Mouse (Mus musculus): ENCODE measurements around the gene Cux2. TPM values are rescaled to one million over a fixed set of nuclear protein-coding genes. Genes with fewer than 3 reads are reported as not detected.

Cux2 gene
- polyA plus RNA-seq, 1 experiment = 0.62 TPM

GRCm38 (mm10) chr5:122059060-122060017 is 9.4 kb upstream of the Cux2 start:
- no peak overlapping the region for H3K4me3 ChIP-seq
- H3K4me2 ChIP-seq (ENCODE audit: low read depth) = no peak overlapping the region
- peaks cover 69% of the 10 kb centered on the region for H3K27me3 ChIP-seq (ENCODE audit: control insufficient read depth, insufficient read depth, insufficient read length)
- H3K36me3 ChIP-seq (ENCODE audit: control insufficient read depth, insufficient read depth) = no peaks in the 10 kb centered on the region
- TF ChIP-seq TCF12 (IDR thresholded peaks at IDR 0.05; ENCODE audit: insufficient read depth, poor library complexity, severe bottlenecking) (no peak), MYOD1 (IDR thresholded peaks at IDR 0.05; ENCODE audit: control insufficient read depth in 1 of 3, insufficient read length in 2 of 3, low read depth in 2 of 3) (peak in 2 of 3 experiments; percentile 12 to 17), USF1 (IDR thresholded peaks at IDR 0.05; ENCODE audit: low read depth) (no peak)
- H3ac ChIP-seq (ENCODE audit: control insufficient read depth, insufficient read length) = no peak overlapping the region
- no peaks in the 10 kb centered on the region for H3K79me2 ChIP-seq (ENCODE audit: control insufficient read depth, insufficient read depth)

GRCm38 (mm10) chr5:122057622-122058021 is 7.7 kb upstream of the Cux2 start:
- no peak overlapping the region for H3K4me2 ChIP-seq (ENCODE audit: low read depth)
- H3K79me2 ChIP-seq (ENCODE audit: control insufficient read depth, insufficient read depth) = no peaks in the 10 kb centered on the region
- H3K36me3 ChIP-seq (ENCODE audit: control insufficient read depth, insufficient read depth) = no peaks in the 10 kb centered on the region
- TF ChIP-seq POLR2AphosphoS2 (IDR thresholded peaks at IDR 0.05; ENCODE audit: insufficient read length, low read depth) (no peak), TCF12 (IDR thresholded peaks at IDR 0.05; ENCODE audit: insufficient read depth, poor library complexity, severe bottlenecking) (no peak), POLR2A (IDR thresholded peaks at IDR 0.05; ENCODE audit: insufficient read length, low read depth) (no peak)
- no peak overlapping the region for H3ac ChIP-seq (ENCODE audit: control insufficient read depth, insufficient read length)
- peaks cover 61% of the 10 kb centered on the region for H3K27me3 ChIP-seq (ENCODE audit: control insufficient read depth, insufficient read depth, insufficient read length)
- no peak overlapping the region for H3K4me3 ChIP-seq

- Histone ChIP-seq H3K4me3 (no peak overlapping the region), H3K27me3 (ENCODE audit: control insufficient read depth, insufficient read depth, insufficient read length) (peaks cover 50% of the 10 kb centered on the region), H3ac (ENCODE audit: control insufficient read depth, insufficient read length) (no peak overlapping the region), H3K4me2 (ENCODE audit: low read depth) (no peak overlapping the region), H3K79me2 (ENCODE audit: control insufficient read depth, insufficient read depth) (no peaks in the 10 kb centered on the region), H3K36me3 (ENCODE audit: control insufficient read depth, insufficient read depth) (no peaks in the 10 kb centered on the region)
- TF ChIP-seq POLR2A (IDR thresholded peaks at IDR 0.05; ENCODE audit: insufficient read length, low read depth) = no peak
- TF ChIP-seq MYOD1 (IDR thresholded peaks at IDR 0.05; ENCODE audit: control insufficient read depth in 1 of 3, insufficient read length in 2 of 3, low read depth in 2 of 3) = no peak
- TF ChIP-seq MAX (IDR thresholded peaks at IDR 0.05; ENCODE audit: low read depth) = no peak
- TF ChIP-seq TCF12 (IDR thresholded peaks at IDR 0.05; ENCODE audit: insufficient read depth, poor library complexity, severe bottlenecking) = no peak
- TF ChIP-seq POLR2AphosphoS2 (IDR thresholded peaks at IDR 0.05; ENCODE audit: insufficient read length, low read depth) = no peak
- no peak for TF ChIP-seq E2F4 (IDR thresholded peaks at IDR 0.05; ENCODE audit: insufficient read depth)
- no peak for TF ChIP-seq USF1 (IDR thresholded peaks at IDR 0.05; ENCODE audit: low read depth)
Observed at GRCm38 (mm10) chr5:122056557-122056956, 6.7 kb upstream of the Cux2 start.

GRCm38 (mm10) chr5:122054130-122054843 is 4.4 kb upstream of the Cux2 start:
- TF ChIP-seq SRF (IDR thresholded peaks at IDR 0.05; ENCODE audit: control insufficient read depth, insufficient read length, low read depth) (no peak), MYOD1 (IDR thresholded peaks at IDR 0.05; ENCODE audit: control insufficient read depth in 1 of 3, insufficient read length in 2 of 3, low read depth in 2 of 3) (peak in 1 of 3 experiments; percentile 39), USF1 (IDR thresholded peaks at IDR 0.05; ENCODE audit: low read depth) (no peak), CEBPB (IDR thresholded peaks at IDR 0.05; ENCODE audit: insufficient read depth, poor library complexity, severe bottlenecking) (no peak)
- Histone ChIP-seq H3ac (ENCODE audit: control insufficient read depth, insufficient read length) (no peak overlapping the region), H3K79me2 (ENCODE audit: control insufficient read depth, insufficient read depth) (no peaks in the 10 kb centered on the region), H3K4me2 (ENCODE audit: low read depth) (peak overlapping the region; percentile 24), H3K27me3 (ENCODE audit: control insufficient read depth, insufficient read depth, insufficient read length) (peaks cover 54% of the 10 kb centered on the region), H3K4me3 (no peak overlapping the region), H3K36me3 (ENCODE audit: control insufficient read depth, insufficient read depth) (no peaks in the 10 kb centered on the region)

GRCm38 (mm10) chr5:122053587-122053986 is 3.7 kb upstream of the Cux2 start:
- no peak for TF ChIP-seq SRF (IDR thresholded peaks at IDR 0.05; ENCODE audit: control insufficient read depth, insufficient read length, low read depth)
- TF ChIP-seq REST (IDR thresholded peaks at IDR 0.05; ENCODE audit: insufficient read depth, insufficient read length) = no peak
- no peak for TF ChIP-seq TCF12 (IDR thresholded peaks at IDR 0.05; ENCODE audit: insufficient read depth, poor library complexity, severe bottlenecking)
- TF ChIP-seq MAX (IDR thresholded peaks at IDR 0.05; ENCODE audit: low read depth) = no peak
- TF ChIP-seq TCF3 (IDR thresholded peaks at IDR 0.05; ENCODE audit: insufficient read length, low read depth) = no peak
- TF ChIP-seq MYOG (IDR thresholded peaks at IDR 0.05; ENCODE audit: control insufficient read depth in 1 of 3, insufficient read depth in 1 of 3, insufficient read length in 2 of 3, low read depth in 2 of 3) = no peak
- no peak for TF ChIP-seq CEBPB (IDR thresholded peaks at IDR 0.05; ENCODE audit: insufficient read depth, poor library complexity, severe bottlenecking)
- TF ChIP-seq E2F4 (IDR thresholded peaks at IDR 0.05; ENCODE audit: insufficient read depth) = no peak
- TF ChIP-seq POLR2A (IDR thresholded peaks at IDR 0.05; ENCODE audit: insufficient read length, low read depth) = no peak
- TF ChIP-seq MYOD1 (IDR thresholded peaks at IDR 0.05; ENCODE audit: control insufficient read depth in 1 of 3, insufficient read length in 2 of 3, low read depth in 2 of 3) = no peak
- TF ChIP-seq POLR2AphosphoS2 (IDR thresholded peaks at IDR 0.05; ENCODE audit: insufficient read length, low read depth) = no peak
- TF ChIP-seq USF1 (IDR thresholded peaks at IDR 0.05; ENCODE audit: low read depth) = no peak
- Histone ChIP-seq H3K27me3 (ENCODE audit: control insufficient read depth, insufficient read depth, insufficient read length) (peaks cover 61% of the 10 kb centered on the region), H3ac (ENCODE audit: control insufficient read depth, insufficient read length) (no peak overlapping the region), H3K79me2 (ENCODE audit: control insufficient read depth, insufficient read depth) (no peaks in the 10 kb centered on the region), H3K4me3 (no peak overlapping the region), H3K4me2 (ENCODE audit: low read depth) (no peak overlapping the region), H3K36me3 (ENCODE audit: control insufficient read depth, insufficient read depth) (no peaks in the 10 kb centered on the region)

All from myocyte (in vitro differentiated cells).